Mouse (Mus musculus): ENCODE measurements around the gene 6720489N17Rik.
"Not testable (repeated sequence)": the region's sequence is repeated elsewhere in the genome, so short reads cannot be mapped to it uniquely, and the experiment has no call there.

DNA sequence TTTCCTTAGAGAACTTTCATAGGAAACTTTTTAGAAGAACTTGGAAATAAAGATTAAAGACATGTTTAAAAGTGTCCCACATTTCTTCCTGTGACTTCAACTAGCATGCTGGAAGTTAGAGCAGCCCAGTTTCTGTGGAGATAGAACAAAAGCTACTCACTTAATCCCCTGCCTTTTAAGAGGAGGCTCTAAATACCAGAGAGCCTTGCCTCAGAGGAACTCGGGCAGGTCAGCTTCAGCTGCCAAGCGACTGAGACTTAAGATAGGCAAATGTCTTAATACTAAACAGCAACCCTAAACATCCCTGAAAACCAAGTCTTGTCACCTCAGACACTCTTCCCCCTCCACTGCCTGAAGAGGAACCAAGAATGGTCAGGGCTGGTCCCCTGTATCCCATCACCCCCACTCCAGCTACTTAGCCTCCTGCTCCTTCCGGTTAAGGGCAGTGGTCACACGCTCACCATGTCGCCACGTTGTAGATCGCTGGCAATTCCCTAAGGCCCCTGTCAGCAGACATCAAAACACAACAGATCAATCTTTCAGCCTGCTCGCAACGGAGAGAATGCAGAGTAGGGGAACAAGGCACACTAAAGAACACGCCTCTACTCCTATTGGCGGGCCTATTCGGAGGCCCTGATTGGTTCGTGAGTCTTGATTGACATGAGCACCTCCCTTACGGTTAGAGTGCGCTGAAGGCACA, at the start of gene 6720489N17Rik:
- TF ChIP-seq CTCF (IDR thresholded peaks at IDR 0.05; ENCODE audit: borderline replicate concordance, insufficient read depth, low read depth, low read length); POLR2A (IDR thresholded peaks at IDR 0.05; ENCODE audit: borderline replicate concordance, insufficient read depth, low read length): not testable (repeated sequence)

Data from cerebellum, adult 2 months (tissue).